Mouse (Mus musculus): ENCODE data around the gene Csrnp2.

DNA sequence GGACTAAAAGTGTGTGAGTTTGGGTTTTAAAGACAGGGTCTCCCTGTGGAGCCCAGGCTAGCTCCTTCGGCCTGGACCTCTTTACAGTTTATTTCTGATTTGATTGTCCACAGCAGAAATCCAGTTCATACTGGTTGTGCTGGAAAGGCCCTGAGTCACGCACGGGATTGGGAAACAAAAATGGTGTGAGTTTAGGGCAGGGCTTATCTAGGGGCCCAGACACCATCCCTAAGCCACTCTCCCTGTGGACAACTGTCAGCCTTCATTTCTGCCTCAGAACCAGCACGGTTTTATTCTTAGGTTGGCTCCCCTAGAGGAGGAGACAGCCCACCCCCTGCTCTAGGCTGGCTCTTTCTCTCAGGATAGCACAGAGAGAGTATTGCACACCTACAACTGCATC is 62.1 kb downstream of the Csrnp2 start:
- no peak for TF ChIP-seq CTCF (IDR thresholded peaks at IDR 0.05; ENCODE audit: borderline replicate concordance, control insufficient read depth, extremely low read depth, insufficient read depth, low read length, poor library complexity)
- no peak for TF ChIP-seq POLR2A (IDR thresholded peaks at IDR 0.05; ENCODE audit: control insufficient read depth, extremely low read depth, insufficient read depth, low read length, poor library complexity)
